Mouse (Mus musculus) heart, adult 2 months (tissue): Measurements from ENCODE around the gene Pdss2. TPM values are rescaled to one million over a fixed set of nuclear protein-coding genes. Genes with fewer than 3 reads are reported as not detected.

Experiments used
- DNase-seq, 2 experiments: peaks; one replicate each; pipeline ENCODE4 v3.0.0; 2021
- H3K27ac ChIP-seq: fragments of 200-600 bp; 2 replicates; pipeline ENCODE4 v1.8.1; 2022
- H3K27me3 ChIP-seq: fragments of 200-500 bp; 2 replicates; pipeline ENCODE4 v1.6.1; 2012; ENCODE audit warnings: mild to moderate bottlenecking, low read length, inconsistent platforms, mixed read lengths; ENCODE audit not compliant: control insufficient read depth, insufficient read depth
- H3K36me3 ChIP-seq: fragments of 200-500 bp; 2 replicates; pipeline ENCODE4 v1.6.1; 2012; ENCODE audit warnings: low read length, inconsistent platforms; ENCODE audit not compliant: control insufficient read depth, insufficient read depth
- H3K4me1 ChIP-seq: fragments of 200-500 bp; 2 replicates; pipeline ENCODE4 v1.6.1; 2011; ENCODE audit warnings: low read length; ENCODE audit not compliant: control insufficient read depth, insufficient read depth
- H3K4me3 ChIP-seq: fragments of 200-600 bp; 2 replicates; pipeline ENCODE4 v1.8.1; 2022
- H3K79me2 ChIP-seq: fragments of 200-500 bp; replicated peaks from 2 replicates; pipeline ENCODE4 v1.6.1; 2012; ENCODE audit warnings: mild to moderate bottlenecking, inconsistent platforms, low read length, moderate library complexity, mixed read lengths; ENCODE audit not compliant: control insufficient read depth, insufficient read depth
- H3K9ac ChIP-seq: fragments of 200-500 bp; 2 replicates; pipeline ENCODE4 v1.6.1; 2012; ENCODE audit warnings: low read depth, mild to moderate bottlenecking, control low read depth, inconsistent platforms, low read length, mixed read lengths
- CTCF ChIP-seq: fragments of 200-600 bp; IDR thresholded peaks from 2 replicates; pipeline ENCODE4 v1.8.1; 2022; ENCODE audit warnings: antibody characterized with exemption, mild to moderate bottlenecking, moderate library complexity
- EP300 ChIP-seq: fragments of 200-500 bp; IDR thresholded peaks from 2 replicates; pipeline ENCODE4 v1.6.1; 2011; ENCODE audit warnings: low read depth, low read length, control low read depth; ENCODE audit not compliant: insufficient read depth
- POLR2A ChIP-seq: fragments of 200-500 bp; IDR thresholded peaks from 2 replicates; pipeline ENCODE4 v1.6.1; 2011; ENCODE audit warnings: mild to moderate bottlenecking, low read depth, low read length, control low read depth; ENCODE audit not compliant: insufficient read depth
- WGBS: fragments of 180-500 bp; shearing (Covaris S2); methylation state at CpG from one replicate; pipeline ENCODE4 v1.1.7; 2018; 5-methylcytosine and 5-hydroxymethylcytosine counted together
- intact Hi-C: fragments of 180-260 bp; cut with DNase I; formaldehyde crosslinking; loops from one replicate; pipeline ENCODE4 v1.15.1; 2025
- polyA plus RNA-seq: library from polyadenylated mRNA; depleted of rRNA; stranded (reverse); fragments of >200 nt; gene quantifications from 2 replicates; pipeline ENCODE4 v1.2.3, GENCODE M21; 2012
- total RNA-seq, 2 experiments: library from RNA; stranded (reverse); gene quantifications; 2 replicates each; pipeline ENCODE4 v1.2.3; 2021

Pdss2 gene
- total and polyA plus RNA-seq, 3 experiments: 16.6 to 33.7 (median 31.1) TPM

- H3K9ac ChIP-seq: peak within 1 kb of the TSS; percentile 94
- H3K27me3 ChIP-seq: no peaks in the 10 kb centered on the region
- intact Hi-C loops: loop anchor here (5.0 to 10.0 kb wide), 2 partner anchors 167 to 330 kb away; no protein-coding TSS in a partner anchor
- no peaks in the 10 kb centered on the region for H3K36me3 ChIP-seq
- H3K27ac ChIP-seq: peak within 1 kb of the TSS; percentile 76
- H3K4me3 ChIP-seq: peak within 1 kb of the TSS; percentile 60
- no peaks in the 10 kb centered on the region for H3K79me2 ChIP-seq
- under 1% methylated on average over 87 of the region's 91 CpGs for WGBS
- peaks cover 2% of the 10 kb centered on the region; the same call in 1 of the 2 replicates for H3K4me1 ChIP-seq
- peak; percentile 47; the same call in 1 of the 2 replicates for TF ChIP-seq POLR2A
- TF ChIP-seq CTCF: no peak
- peak; percentile 81 for DNase-seq
These were observed 46.7 kb upstream of the Pdss2 start, which contains the start of the genes Sobp and 9030612E09Rik for GRCm38 (mm10) chr10:43174326-43175155. Gene Sobp, minus strand, starts transcription at chr10:43174530. Gene 9030612E09Rik, plus strand, starts transcription at chr10:43174704.

- TF ChIP-seq CTCF (no peak), EP300 (no peak), POLR2A (no peak)
- no peaks in the 10 kb centered on the region for H3K27me3 ChIP-seq
- no peak for DNase-seq
- peak overlapping the region; percentile 76 for H3K27ac ChIP-seq
- H3K4me3 ChIP-seq: peak overlapping the region; percentile 60
- H3K4me1 ChIP-seq: peaks cover 2% of the 10 kb centered on the region; the same call in 1 of the 2 replicates
- WGBS: 14% methylated on average over 18 of the region's 18 CpGs
- no peaks in the 10 kb centered on the region for H3K36me3 ChIP-seq
- intact Hi-C loops: loop anchor here (10.0 kb wide), 1 partner anchor 330 kb away; no protein-coding TSS in a partner anchor
- H3K79me2 ChIP-seq: no peaks in the 10 kb centered on the region
- H3K9ac ChIP-seq: peak overlapping the region; percentile 94
These were observed 46.1 kb upstream of the Pdss2 start for GRCm38 (mm10) chr10:43175156-43175601.

- WGBS: 30% methylated on average over 5 of the region's 5 CpGs
- peak in 1 of 2 experiments; percentile 9 for DNase-seq
- intact Hi-C loops: no loop called here
- Histone ChIP-seq H3K4me1 (no peaks in the 10 kb centered on the region), H3K4me3 (no peak overlapping the region), H3K27ac (no peak overlapping the region), H3K36me3 (no peaks in the 10 kb centered on the region), H3K9ac (no peak overlapping the region), H3K27me3 (no peaks in the 10 kb centered on the region), H3K79me2 (no peaks in the 10 kb centered on the region)
- no peak for TF ChIP-seq CTCF
- TF ChIP-seq EP300: no peak
- TF ChIP-seq POLR2A: no peak
These were observed 40.9 kb upstream of the Pdss2 start for GRCm38 (mm10) chr10:43180313-43180912.

GRCm38 (mm10) chr10:43200206-43200605, 21.1 kb upstream of the Pdss2 start:
- no peaks in the 10 kb centered on the region for H3K4me1 ChIP-seq
- H3K4me3 ChIP-seq: no peak overlapping the region
- H3K9ac ChIP-seq: no peak overlapping the region
- 88% methylated on average over 2 of the region's 2 CpGs for WGBS
- TF ChIP-seq CTCF (no peak), POLR2A (no peak), EP300 (no peak)
- no peaks in the 10 kb centered on the region for H3K79me2 ChIP-seq
- intact Hi-C loops: no loop called here
- H3K27me3 ChIP-seq: no peaks in the 10 kb centered on the region
- H3K36me3 ChIP-seq: no peaks in the 10 kb centered on the region
- H3K27ac ChIP-seq: no peak overlapping the region
- no peak for DNase-seq

GRCm38 (mm10) chr10:43203865-43204264, 17.4 kb upstream of the Pdss2 start:
- Histone ChIP-seq H3K27me3 (no peaks in the 10 kb centered on the region), H3K79me2 (no peaks in the 10 kb centered on the region), H3K36me3 (no peaks in the 10 kb centered on the region), H3K9ac (no peak overlapping the region), H3K4me1 (no peaks in the 10 kb centered on the region), H3K4me3 (no peak overlapping the region), H3K27ac (no peak overlapping the region)
- DNase-seq: no peak
- intact Hi-C loops: no loop called here
- 76% methylated on average over 3 of the region's 3 CpGs for WGBS
- no peak for TF ChIP-seq POLR2A
- no peak for TF ChIP-seq EP300
- no peak for TF ChIP-seq CTCF

GRCm38 (mm10) chr10:43211866-43212265, 9.4 kb upstream of the Pdss2 start:
- DNase-seq: peak; percentile 7 to 35
- H3K4me1 ChIP-seq: no peaks in the 10 kb centered on the region
- no peak overlapping the region for H3K4me3 ChIP-seq
- H3K36me3 ChIP-seq: no peaks in the 10 kb centered on the region
- H3K27me3 ChIP-seq: no peaks in the 10 kb centered on the region
- WGBS: 45% methylated on average over 6 of the region's 6 CpGs
- no peak for TF ChIP-seq EP300
- TF ChIP-seq POLR2A: no peak
- peak; percentile 65 for TF ChIP-seq CTCF
- intact Hi-C loops: no loop called here
- H3K27ac ChIP-seq: no peak overlapping the region
- no peaks in the 10 kb centered on the region for H3K79me2 ChIP-seq
- H3K9ac ChIP-seq: no peak overlapping the region
